Mouse (Mus musculus): ENCODE results near the gene Gm21820. TPM values are rescaled to one million over a fixed set of nuclear protein-coding genes. Genes with fewer than 3 reads are reported as not detected.
"Not testable (repeated sequence)": the region's sequence is repeated elsewhere in the genome, so short reads cannot be mapped to it uniquely, and the experiment has no call there.

The Gm21820 gene
- polyA plus RNA-seq (2015; fragmentation: Nextera tagmentation; extraction: Ambion mirVana): not detected in 2 replicates

- H3K9ac ChIP-seq; H3K4me2 ChIP-seq; H3K27ac ChIP-seq (replicated peaks); H3K27me3 ChIP-seq; H3K9me3 ChIP-seq; ATAC-seq (ENCODE audit: low read depth); H3K4me1 ChIP-seq (replicated peaks); H3K36me3 ChIP-seq; H3K4me3 ChIP-seq: not testable (repeated sequence)
- whole genome bisulfite sequencing: 46% methylated on average over 1 of the region's 1 CpGs
These were observed at the start of gene Gm21820 for GRCm38 (mm10) chrY:5249341-5249740. Gm21820 (minus strand) TSS chrY:5249441.

Other genes starting within 250 kb of the Gm21820 start
- not detected in 2 replicates for gene Gm20918, start 205.5 kb downstream of the Gm21820 start, polyA plus RNA-seq (2015; fragmentation: Nextera tagmentation; extraction: Ambion mirVana)